In genomic region chr11:67666129-67666528, GRCm38 (mm10) we compare ENCODE assay signal across 24 mouse cellular contexts. TPM values are rescaled to one million over a fixed set of nuclear protein-coding genes. Genes with fewer than 3 reads are reported as not detected.
"Had no signal": no experiment of that assay in that cellular context is flagged by ENCODE, and none has a peak within 500 bp of the region (broad histone marks: within the 10 kb centered on the region; RNA-seq: fewer than 3 reads in every experiment).

No protein-coding gene starts in this region.

- H3K4me3 ChIP-seq: liver, embryonic 13.5 days; midbrain, embryonic 12.5 days; midbrain, embryonic 15.5 days; neural tube, embryonic 12.5 days; neural tube, embryonic 15.5 days; stomach, embryonic 15.5 days had no signal

- H3K9me3 ChIP-seq: liver, embryonic 13.5 days; midbrain, embryonic 12.5 days; midbrain, embryonic 15.5 days; neural tube, embryonic 12.5 days; neural tube, embryonic 15.5 days; stomach, embryonic 15.5 days had no signal

- H3K4me2 ChIP-seq: liver, embryonic 13.5 days; lung, embryonic 14.5 days; midbrain, embryonic 12.5 days; midbrain, embryonic 15.5 days; neural tube, embryonic 12.5 days; neural tube, embryonic 15.5 days; stomach, embryonic 15.5 days had no signal

- H3K36me3 ChIP-seq: liver, embryonic 13.5 days; midbrain, embryonic 12.5 days; midbrain, embryonic 15.5 days; neural tube, embryonic 12.5 days; neural tube, embryonic 15.5 days; stomach, embryonic 15.5 days had no signal

- H3K4me1 ChIP-seq: liver, embryonic 13.5 days; midbrain, embryonic 12.5 days; neural tube, embryonic 12.5 days; stomach, embryonic 15.5 days had no signal

- ATAC-seq: lung, postnatal 0 days; midbrain, embryonic 15.5 days had no signal

- DNase-seq: kidney, adult 11 months; kidney, adult 9 months; kidney, postnatal 14 days; kidney, postnatal 4 days; layer of hippocampus, adult 9-11 months; layer of hippocampus, postnatal 36 days; liver, embryonic 13.5 days; lung, embryonic 14.5 days; retina, postnatal 1 day; right cerebral cortex, postnatal 25 days; spleen, adult 18-20 months; thymus, postnatal 25 days had no signal

- H3K27me3 ChIP-seq: liver, embryonic 13.5 days; midbrain, embryonic 12.5 days; midbrain, embryonic 15.5 days; neural tube, embryonic 12.5 days; neural tube, embryonic 15.5 days; stomach, embryonic 15.5 days had no signal

- H3K27ac ChIP-seq: liver, embryonic 13.5 days; macrophage; midbrain, embryonic 12.5 days; midbrain, embryonic 15.5 days; neural tube, embryonic 12.5 days; neural tube, embryonic 15.5 days; stomach, embryonic 15.5 days had no signal

- H3K9ac ChIP-seq: liver, embryonic 13.5 days; lung, embryonic 14.5 days; midbrain, embryonic 12.5 days; midbrain, embryonic 15.5 days; neural tube, embryonic 12.5 days; neural tube, embryonic 15.5 days; stomach, embryonic 15.5 days had no signal

RNA-seq across cellular contexts. Expression of gene Rcvrn, which starts 29.0 kb away (rescaled TPM):
- total RNA-seq: liver, adult 2 months; megakaryocyte, adult 5-6 weeks had no signal
- polyA plus RNA-seq: kidney, embryonic 16.5 days; limb, embryonic 11.5 days; liver, adult 2 months; liver, embryonic 13.5 days; liver, embryonic 16.5 days; lung, embryonic 14.5 days; lung, postnatal 0 days; macrophage; midbrain, embryonic 12.5 days; midbrain, embryonic 15.5 days; neural tube, embryonic 12.5 days; neural tube, embryonic 15.5 days; stomach, embryonic 15.5 days had no signal
